Mouse (Mus musculus): ENCODE measurements around the gene Trpm3. TPM values are rescaled to one million over a fixed set of nuclear protein-coding genes. Genes with fewer than 3 reads are reported as not detected.
A peak's percentile ranks its signal among the peaks of the same experiment; 100 is the strongest.

The Trpm3 gene
- polyA plus RNA-seq, 1 experiment from 2014 or later, result 6.4 TPM

- 74% methylated on average over 4 of the region's 4 CpGs for WGBS
- Histone ChIP-seq H3K4me1 (ENCODE audit: control insufficient read depth, insufficient read depth, low read length) (no peaks in the 10 kb centered on the region), H3K4me3 (ENCODE audit: low read depth, low read length) (no peak overlapping the region), H3K4me2 (ENCODE audit: low read depth, low read length) (no peak overlapping the region), H3K9ac (ENCODE audit: low read depth, low read length) (no peak overlapping the region), H3K27ac (replicated peaks; ENCODE audit: low read depth, low read length) (no peak overlapping the region), H3K27me3 (replicated peaks; ENCODE audit: control insufficient read depth, insufficient read depth, low read length) (no peaks in the 10 kb centered on the region), H3K9me3 (ENCODE audit: control insufficient read depth, low read length) (no peaks in the 10 kb centered on the region), H3K36me3 (ENCODE audit: control insufficient read depth, insufficient read depth, low read length) (no peaks in the 10 kb centered on the region)
- ATAC-seq (ENCODE audit: low read depth) (no peak), DNase-seq (ENCODE audit: low spot score) (no peak)
These were observed 334.3 kb downstream of the Trpm3 start for GRCm38 (mm10) chr19:22473030-22473712.

- 87% methylated on average over 6 of the region's 6 CpGs for WGBS
- no peaks in the 10 kb centered on the region for H3K36me3 ChIP-seq (ENCODE audit: control insufficient read depth, insufficient read depth, low read length)
- no peaks in the 10 kb centered on the region for H3K27me3 ChIP-seq (replicated peaks; ENCODE audit: control insufficient read depth, insufficient read depth, low read length)
- H3K27ac ChIP-seq (replicated peaks; ENCODE audit: low read depth, low read length), result no peak overlapping the region
- no peak overlapping the region for H3K4me2 ChIP-seq (ENCODE audit: low read depth, low read length)
- no peak overlapping the region for H3K4me3 ChIP-seq (ENCODE audit: low read depth, low read length)
- ATAC-seq (ENCODE audit: low read depth) (no peak), DNase-seq (ENCODE audit: low spot score) (no peak)
- no peaks in the 10 kb centered on the region for H3K9me3 ChIP-seq (ENCODE audit: control insufficient read depth, low read length)
- no peaks in the 10 kb centered on the region for H3K4me1 ChIP-seq (ENCODE audit: control insufficient read depth, insufficient read depth, low read length)
- H3K9ac ChIP-seq (ENCODE audit: low read depth, low read length), result no peak overlapping the region
These were observed 339.6 kb downstream of the Trpm3 start for GRCm38 (mm10) chr19:22478295-22478989.

- H3K9ac ChIP-seq (ENCODE audit: low read depth, low read length), result no peak overlapping the region
- H3K4me3 ChIP-seq (ENCODE audit: low read depth, low read length), result no peak overlapping the region
- no peak overlapping the region for H3K27ac ChIP-seq (replicated peaks; ENCODE audit: low read depth, low read length)
- H3K4me1 ChIP-seq (ENCODE audit: control insufficient read depth, insufficient read depth, low read length), result no peaks in the 10 kb centered on the region
- H3K9me3 ChIP-seq (ENCODE audit: control insufficient read depth, low read length), result no peaks in the 10 kb centered on the region
- no peak for DNase-seq (ENCODE audit: low spot score)
- no peak for ATAC-seq (ENCODE audit: low read depth)
- H3K27me3 ChIP-seq (replicated peaks; ENCODE audit: control insufficient read depth, insufficient read depth, low read length), result no peaks in the 10 kb centered on the region
- H3K36me3 ChIP-seq (ENCODE audit: control insufficient read depth, insufficient read depth, low read length), result no peaks in the 10 kb centered on the region
- H3K4me2 ChIP-seq (ENCODE audit: low read depth, low read length), result no peak overlapping the region
- 78% methylated on average over 6 of the region's 6 CpGs for WGBS
These were observed 364.6 kb downstream of the Trpm3 start for GRCm38 (mm10) chr19:22503469-22503868.

DNA sequence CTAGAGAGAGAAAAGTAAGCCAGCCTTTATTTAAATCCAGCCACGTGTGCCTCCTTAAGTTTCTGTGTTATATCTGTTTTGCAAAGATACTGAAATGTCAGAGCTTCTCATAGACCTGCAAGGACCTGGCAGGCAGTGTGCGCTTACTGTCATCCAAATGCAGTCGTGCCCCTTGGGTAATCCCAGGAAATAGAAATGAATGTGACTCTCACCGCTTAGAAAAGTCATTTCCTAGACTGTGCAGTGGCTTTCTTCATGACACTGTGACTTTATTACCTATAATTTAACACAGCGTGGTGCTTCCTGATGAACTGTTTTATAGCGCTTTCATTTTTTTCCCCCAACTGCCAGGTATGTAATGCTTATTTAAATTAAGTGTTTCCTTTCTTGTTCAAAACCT lies 379.7 kb downstream of the Trpm3 start:
- H3K27ac ChIP-seq (replicated peaks; ENCODE audit: low read depth, low read length), result no peak overlapping the region
- no peaks in the 10 kb centered on the region for H3K36me3 ChIP-seq (ENCODE audit: control insufficient read depth, insufficient read depth, low read length)
- WGBS, result 65% methylated on average over 6 of the region's 6 CpGs
- no peak overlapping the region for H3K9ac ChIP-seq (ENCODE audit: low read depth, low read length)
- no peaks in the 10 kb centered on the region for H3K9me3 ChIP-seq (ENCODE audit: control insufficient read depth, low read length)
- DNase-seq (ENCODE audit: low spot score), result no peak
- no peak for ATAC-seq (ENCODE audit: low read depth)
- H3K4me1 ChIP-seq (ENCODE audit: control insufficient read depth, insufficient read depth, low read length), result no peaks in the 10 kb centered on the region
- no peaks in the 10 kb centered on the region for H3K27me3 ChIP-seq (replicated peaks; ENCODE audit: control insufficient read depth, insufficient read depth, low read length)
- no peak overlapping the region for H3K4me2 ChIP-seq (ENCODE audit: low read depth, low read length)
- H3K4me3 ChIP-seq (ENCODE audit: low read depth, low read length), result no peak overlapping the region

DNA sequence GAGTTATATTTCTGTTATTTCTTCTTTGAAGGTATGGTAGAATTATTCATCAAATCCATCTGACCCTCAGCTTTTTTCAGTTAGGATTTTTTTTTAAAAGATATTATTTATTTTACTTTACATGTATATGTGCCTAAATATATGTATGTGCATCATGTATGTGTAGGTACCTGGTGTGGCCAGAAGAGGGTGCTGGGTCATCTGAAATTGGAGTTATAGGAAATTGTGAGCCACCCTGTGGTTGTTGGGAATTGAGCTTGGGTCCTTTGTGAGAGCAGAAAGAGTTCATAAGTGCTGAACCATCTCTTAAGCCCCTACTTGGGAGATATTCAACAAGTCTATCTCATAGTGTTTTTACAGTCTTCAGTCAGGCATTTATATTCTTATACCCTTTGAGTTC lies 389.1 kb downstream of the Trpm3 start:
- Histone ChIP-seq H3K27me3 (replicated peaks; ENCODE audit: control insufficient read depth, insufficient read depth, low read length) (no peaks in the 10 kb centered on the region), H3K9ac (ENCODE audit: low read depth, low read length) (no peak overlapping the region), H3K4me3 (ENCODE audit: low read depth, low read length) (no peak overlapping the region), H3K4me2 (ENCODE audit: low read depth, low read length) (no peak overlapping the region), H3K9me3 (ENCODE audit: control insufficient read depth, low read length) (0 out of 2 replicates have a peak, but pooled peaks cover 4% of the 10 kb centered on the region), H3K4me1 (ENCODE audit: control insufficient read depth, insufficient read depth, low read length) (no peaks in the 10 kb centered on the region), H3K27ac (replicated peaks; ENCODE audit: low read depth, low read length) (no peak overlapping the region), H3K36me3 (ENCODE audit: control insufficient read depth, insufficient read depth, low read length) (no peaks in the 10 kb centered on the region)
- DNase-seq (ENCODE audit: low spot score) (no peak), ATAC-seq (ENCODE audit: low read depth) (no peak)

DNA sequence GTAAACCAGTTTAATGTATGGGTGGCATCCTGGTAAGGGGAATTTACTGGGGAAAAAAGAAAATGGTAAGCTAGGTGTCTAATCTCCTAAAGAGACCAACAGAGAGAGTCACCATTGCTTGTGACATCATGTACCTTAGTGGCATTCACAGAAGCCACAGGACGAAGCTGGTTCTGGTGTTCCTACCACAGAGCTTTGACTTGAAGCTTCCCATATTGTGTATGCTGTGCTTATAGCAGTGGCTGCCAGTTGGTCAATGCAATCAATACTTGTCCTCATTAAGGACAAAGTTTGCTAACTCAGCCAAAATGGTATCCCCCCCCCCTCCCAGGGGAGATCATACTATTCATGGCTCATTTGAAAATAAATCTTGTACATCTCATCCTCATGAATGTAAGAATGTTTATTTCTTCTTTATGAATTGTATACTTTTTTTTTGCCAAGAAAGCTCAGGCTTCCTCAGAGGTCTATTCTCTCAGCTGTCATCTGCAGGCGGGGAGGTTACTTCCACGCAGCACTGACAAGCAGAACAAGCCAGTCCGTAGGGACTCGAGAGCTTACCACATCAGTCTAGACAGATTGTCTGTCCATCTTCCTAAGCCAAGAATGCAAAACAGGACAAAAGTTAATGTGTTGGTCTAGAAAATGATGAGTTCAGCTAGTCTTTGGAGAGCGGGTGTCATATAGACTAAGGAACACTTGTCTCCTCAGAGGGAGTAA lies 404.3 kb downstream of the Trpm3 start:
- H3K36me3 ChIP-seq (ENCODE audit: control insufficient read depth, insufficient read depth, low read length), result no peaks in the 10 kb centered on the region
- no peaks in the 10 kb centered on the region for H3K4me1 ChIP-seq (ENCODE audit: control insufficient read depth, insufficient read depth, low read length)
- no peaks in the 10 kb centered on the region for H3K9me3 ChIP-seq (ENCODE audit: control insufficient read depth, low read length)
- H3K27ac ChIP-seq (replicated peaks; ENCODE audit: low read depth, low read length), result no peak overlapping the region
- H3K4me3 ChIP-seq (ENCODE audit: low read depth, low read length), result no peak overlapping the region
- H3K9ac ChIP-seq (ENCODE audit: low read depth, low read length), result no peak overlapping the region
- ATAC-seq (ENCODE audit: low read depth), result no peak
- H3K4me2 ChIP-seq (ENCODE audit: low read depth, low read length), result no peak overlapping the region
- WGBS, result 75% methylated on average over 6 of the region's 6 CpGs
- no peaks in the 10 kb centered on the region for H3K27me3 ChIP-seq (replicated peaks; ENCODE audit: control insufficient read depth, insufficient read depth, low read length)
- no peak for DNase-seq (ENCODE audit: low spot score)

DNA sequence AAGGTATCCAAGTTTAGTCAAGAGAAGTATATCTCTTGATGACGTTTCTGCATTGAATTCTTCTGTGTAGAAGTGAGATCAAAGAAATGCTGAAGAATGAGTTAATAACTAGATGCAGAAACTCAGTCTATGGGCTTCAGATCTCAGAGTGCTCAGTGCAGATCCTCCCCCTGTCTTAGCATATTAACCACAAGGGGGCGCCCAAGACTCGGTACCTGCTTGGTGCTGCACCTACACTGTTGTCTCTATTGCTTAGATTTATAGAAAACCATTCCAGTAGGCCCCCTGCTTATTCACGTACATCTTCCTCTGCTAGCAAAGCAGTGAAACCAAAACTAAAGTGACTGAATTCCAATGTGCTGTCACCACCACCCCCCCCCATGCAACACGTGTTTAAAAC lies 413.3 kb downstream of the Trpm3 start:
- H3K27me3 ChIP-seq (replicated peaks; ENCODE audit: control insufficient read depth, insufficient read depth, low read length), result no peaks in the 10 kb centered on the region
- no peak overlapping the region for H3K27ac ChIP-seq (replicated peaks; ENCODE audit: low read depth, low read length)
- 29% methylated on average over 5 of the region's 5 CpGs for WGBS
- H3K36me3 ChIP-seq (ENCODE audit: control insufficient read depth, insufficient read depth, low read length), result no peaks in the 10 kb centered on the region
- H3K4me1 ChIP-seq (ENCODE audit: control insufficient read depth, insufficient read depth, low read length), result 0 out of 2 replicates have a peak, but pooled peaks cover 2% of the 10 kb centered on the region
- H3K9ac ChIP-seq (ENCODE audit: low read depth, low read length), result no peak overlapping the region
- DNase-seq (ENCODE audit: low spot score) (peak; percentile 57), ATAC-seq (ENCODE audit: low read depth) (0 out of 2 replicates have a peak, but pooled peaks have one; percentile 62)
- H3K4me3 ChIP-seq (ENCODE audit: low read depth, low read length), result no peak overlapping the region
- H3K4me2 ChIP-seq (ENCODE audit: low read depth, low read length), result no peak overlapping the region
- no peaks in the 10 kb centered on the region for H3K9me3 ChIP-seq (ENCODE audit: control insufficient read depth, low read length)

- ATAC-seq (ENCODE audit: low read depth), result no peak
- Histone ChIP-seq H3K4me3 (ENCODE audit: low read depth, low read length) (no peak overlapping the region), H3K9me3 (ENCODE audit: control insufficient read depth, low read length) (no peaks in the 10 kb centered on the region), H3K9ac (ENCODE audit: low read depth, low read length) (no peak overlapping the region), H3K27ac (replicated peaks; ENCODE audit: low read depth, low read length) (no peak overlapping the region), H3K36me3 (ENCODE audit: control insufficient read depth, insufficient read depth, low read length) (no peaks in the 10 kb centered on the region), H3K27me3 (replicated peaks; ENCODE audit: control insufficient read depth, insufficient read depth, low read length) (no peaks in the 10 kb centered on the region), H3K4me2 (ENCODE audit: low read depth, low read length) (peak overlapping the region; percentile 0; the same call in 1 of the 2 replicates), H3K4me1 (ENCODE audit: control insufficient read depth, insufficient read depth, low read length) (0 out of 2 replicates have a peak, but pooled peaks cover 2% of the 10 kb centered on the region)
- DNase-seq (ENCODE audit: low spot score), result peak; percentile 49
- 13% methylated on average over 7 of the region's 7 CpGs for WGBS
These were observed 415.6 kb downstream of the Trpm3 start for GRCm38 (mm10) chr19:22554421-22554941.
